Mouse (Mus musculus) ovary, adult 2 months (tissue): ENCODE measurements around the gene Gm45261. TPM values are rescaled to one million over a fixed set of nuclear protein-coding genes. Genes with fewer than 3 reads are reported as not detected.

ENCODE experiments used
- polyA plus RNA-seq: library from polyadenylated mRNA; depleted of rRNA; stranded (reverse); fragments of >200 nt; gene quantifications from 2 replicates; pipeline ENCODE4 v1.2.3, GENCODE M21; 2012; rRNA removed

Gene Gm45261
- polyA plus RNA-seq, result not detected in 2 replicates

DNA sequence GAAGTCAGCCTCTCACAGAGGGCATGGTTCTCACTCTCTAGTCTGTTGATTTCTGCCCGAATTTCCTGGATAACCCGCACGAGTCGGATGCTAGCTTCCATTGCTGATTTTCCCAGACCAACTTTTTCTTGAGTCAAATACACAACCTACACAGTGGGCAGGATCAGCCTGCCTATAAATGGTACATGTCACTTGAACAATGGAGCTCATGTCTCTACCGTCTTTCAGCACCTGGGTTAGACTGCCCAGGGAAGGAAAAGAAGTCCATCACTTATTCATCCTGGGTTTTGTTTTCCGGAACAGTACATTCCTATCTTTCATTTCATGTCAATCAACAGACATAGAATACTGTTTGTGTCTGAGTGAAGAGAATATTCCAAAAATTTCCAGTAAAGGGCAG, at the start of gene Gm45261:
Gm45261 (minus strand) TSS at position 101 of the 400 bp plus-strand sequence.

Other genes with a start within 250 kb of the Gm45261 start
- gene Fam124b, start 243.0 kb downstream of the Gm45261 start, polyA plus RNA-seq, result 0.19 and 0.46 TPM in 2 replicates
- 3.9 and 5.6 TPM in 2 replicates for gene Cul3, start 121.0 kb downstream of the Gm45261 start, polyA plus RNA-seq